ENCODE assay signal across 8 mouse cellular contexts in the genomic region with DNA sequence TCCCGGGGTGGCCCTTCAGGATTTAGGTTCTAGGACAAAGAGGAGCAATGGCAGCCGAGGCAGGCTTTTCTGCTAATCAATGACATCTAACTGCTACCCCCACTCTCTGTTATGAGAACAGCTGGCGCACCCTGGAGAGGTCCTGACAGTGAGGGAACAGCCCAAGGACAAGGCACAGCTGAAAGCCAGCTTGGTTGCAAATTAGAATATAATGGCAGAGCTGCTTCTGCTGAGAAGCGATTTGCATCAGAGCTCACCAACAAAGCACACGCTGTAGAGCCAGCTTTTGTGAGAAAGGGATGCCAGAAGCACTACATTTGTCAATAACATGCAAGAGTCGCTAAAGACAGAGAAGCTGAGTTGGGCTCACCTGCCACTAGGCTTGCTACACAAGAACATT.
A peak's percentile ranks its signal among the peaks of the same experiment; 100 is the strongest.
DNase-seq lines count a peak whose midpoint lies in the region; ATAC-seq and TF ChIP-seq lines count a peak whose summit lies in the region.
"Had no signal": no experiment of that assay in that cellular context is flagged by ENCODE, and none has a peak within 500 bp of the region (broad histone marks: within the 10 kb centered on the region; RNA-seq: fewer than 3 reads in every experiment).

No protein-coding gene starts in this region.

- H3K9ac ChIP-seq in ES-Bruce4 (ENCODE audit: low read depth, poor library complexity, severe bottlenecking) (no peak overlapping the region), ES-E14 (ENCODE audit: insufficient read depth, low read depth, low read length, poor library complexity, severe bottlenecking) (no peak overlapping the region)
- no peak overlapping the region for H3K9ac ChIP-seq in forebrain, embryonic 15.5 days (replicated peaks)
- H3K9ac ChIP-seq in midbrain, embryonic 12.5 days (replicated peaks), result no peak overlapping the region

- H3K36me3 ChIP-seq in ES-Bruce4 (ENCODE audit: control insufficient read depth, insufficient read depth, low read length, poor library complexity, severe bottlenecking) (no peaks in the 10 kb centered on the region), ES-E14 (ENCODE audit: control insufficient read depth, insufficient read depth, low read length, poor library complexity, severe bottlenecking) (no peaks in the 10 kb centered on the region)
- H3K36me3 ChIP-seq in forebrain, embryonic 15.5 days, result no peaks in the 10 kb centered on the region
- H3K36me3 ChIP-seq in midbrain, embryonic 12.5 days, result no peaks in the 10 kb centered on the region

- H3K4me3 ChIP-seq in ES-Bruce4 (ENCODE audit: low read depth, low read length) (no peak overlapping the region), ES-E14 (ENCODE audit: insufficient read depth in 1 of 2, low read depth in 1 of 2, low read length in 2 of 2, poor library complexity in 1 of 2, severe bottlenecking in 1 of 2) (no peak overlapping the region)
- no peak overlapping the region for H3K4me3 ChIP-seq in forebrain, embryonic 15.5 days
- H3K4me3 ChIP-seq in midbrain, embryonic 12.5 days, result no peak overlapping the region

- DNase-seq in ES-E14 (ENCODE audit: low read depth, low spot score), result peak; percentile 29
- DNase-seq in c-Kit-positive CD71-positive TER-119-positive erythroid progenitor cells, embryonic 14.5 days (ENCODE audit: low spot score), result no peak
- no peak for DNase-seq in natural killer cell, adult 2 months (ENCODE audit: low spot score in 2 of 2)
- DNase-seq: lung, adult 2 months had no signal

- ATAC-seq in forebrain, embryonic 15.5 days (replicated peaks), result peak; percentile 81
- peak; percentile 84 for ATAC-seq in midbrain, embryonic 12.5 days (ENCODE audit: low FRiP score, low read depth)
- no peak for ATAC-seq in CD4-positive, CD25-positive, alpha-beta regulatory T cell, adult 4 months

- H3K9me3 ChIP-seq in ES-Bruce4 (replicated peaks; ENCODE audit: control insufficient read depth, insufficient read depth, low read length, poor library complexity, severe bottlenecking) (0 out of 2 replicates have a peak, but pooled peaks cover 4% of the 10 kb centered on the region), ES-E14 (ENCODE audit: control insufficient read depth, insufficient read depth, low read depth, low read length) (no peaks in the 10 kb centered on the region)
- H3K9me3 ChIP-seq in forebrain, embryonic 15.5 days, result no peaks in the 10 kb centered on the region
- H3K9me3 ChIP-seq in midbrain, embryonic 12.5 days, result no peaks in the 10 kb centered on the region

- TF ChIP-seq POLR2A in ES-Bruce4 (IDR thresholded peaks at IDR 0.05; ENCODE audit: insufficient read depth, low read length), result no peak

- H3K4me1 ChIP-seq in ES-Bruce4 (ENCODE audit: control insufficient read depth, insufficient read depth, low read length) (peaks cover 3% of the 10 kb centered on the region), ES-E14 (ENCODE audit: control insufficient read depth in 2 of 2, insufficient read depth in 2 of 2, low read length in 2 of 2, poor library complexity in 1 of 2) (peaks cover 0 to 7% of the 10 kb centered on the region in 2 experiments; a peak in 2 of 4 replicates)
- peaks cover 22% of the 10 kb centered on the region for H3K4me1 ChIP-seq in forebrain, embryonic 15.5 days
- H3K4me1 ChIP-seq in midbrain, embryonic 12.5 days, result peaks cover 43% of the 10 kb centered on the region

- peak; percentile 96 for TF ChIP-seq EP300 in ES-Bruce4 (IDR thresholded peaks at IDR 0.05; ENCODE audit: insufficient read depth, low read depth, low read length)

- 2% methylated on average over 6 of the region's 6 CpGs for WGBS in forebrain, embryonic 15.5 days
- 6% methylated on average over 6 of the region's 6 CpGs for WGBS in midbrain, embryonic 12.5 days

- TF ChIP-seq CTCF in ES-Bruce4 (IDR thresholded peaks at IDR 0.05; ENCODE audit: low read depth, low read length), result no peak

- H3K4me2 ChIP-seq in forebrain, embryonic 15.5 days (replicated peaks), result no peak overlapping the region; the same call in 1 of the 2 replicates
- peak overlapping the region; percentile 23 for H3K4me2 ChIP-seq in midbrain, embryonic 12.5 days (replicated peaks)

- no peaks in the 10 kb centered on the region for H3K27me3 ChIP-seq in ES-Bruce4 (ENCODE audit: control insufficient read depth, insufficient read depth, low read length, poor library complexity, severe bottlenecking)
- no peaks in the 10 kb centered on the region for H3K27me3 ChIP-seq in forebrain, embryonic 15.5 days
- H3K27me3 ChIP-seq in midbrain, embryonic 12.5 days, result no peaks in the 10 kb centered on the region

- H3K27ac ChIP-seq in ES-Bruce4 (ENCODE audit: insufficient read depth, low read length) (peak overlapping the region; percentile 69; the same call in 1 of the 2 replicates), ES-E14 (ENCODE audit: insufficient read depth, low read depth, low read length, poor library complexity, severe bottlenecking) (no peak overlapping the region)
- peak overlapping the region; percentile 75 for H3K27ac ChIP-seq in forebrain, embryonic 15.5 days (replicated peaks)
- peak overlapping the region; percentile 83 for H3K27ac ChIP-seq in midbrain, embryonic 12.5 days (replicated peaks)

- in situ Hi-C loops in ES-E14 (cut with MboI; ENCODE audit: low sequenced_read_pairs in 2 of 2, unreplicated experiment in 2 of 2), result no loop called here

TF ChIP-seq in ES-E14, 5 proteins besides CTCF, POLR2A, EP300 and RAD21:
- TF ChIP-seq HCFC1 (IDR thresholded peaks at IDR 0.05; ENCODE audit: borderline replicate concordance, insufficient read depth, low read length) (no peak), ZC3H11A (IDR thresholded peaks at IDR 0.05; ENCODE audit: borderline replicate concordance, low read depth, low read length) (no peak), MAFK (IDR thresholded peaks at IDR 0.05; ENCODE audit: insufficient read depth, low read depth, low read length) (no peak), ZNF384 (IDR thresholded peaks at IDR 0.05; ENCODE audit: low read depth, low read length) (no peak)
